Mouse (Mus musculus): Measurements from ENCODE around the gene Cnpy3.

The Cnpy3 gene

DNA sequence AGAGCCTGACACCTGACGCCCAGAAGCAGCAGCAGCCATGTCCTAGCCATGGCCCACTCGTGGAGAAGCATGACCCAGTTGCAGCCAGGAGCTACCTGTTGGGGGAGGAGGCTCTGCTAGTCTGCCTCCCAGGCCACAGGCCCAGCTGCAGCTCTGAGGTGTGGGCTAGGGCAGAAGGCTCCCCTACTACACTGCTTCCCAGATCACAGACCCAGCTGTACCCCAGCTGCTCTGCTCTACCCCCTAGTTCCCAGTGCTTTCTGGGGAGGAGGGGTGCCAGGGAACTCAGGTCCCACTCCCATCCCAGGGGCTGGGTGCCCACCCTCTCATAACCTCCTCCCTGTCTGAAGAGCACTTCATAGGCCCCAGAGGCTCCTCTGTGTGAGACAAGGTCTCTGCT, 11.5 kb upstream of the Cnpy3 start, which contains the start of gene Ptcra:
TSS of gene Ptcra (minus strand) at position 169 of the 400 bp plus-strand sequence.
- no peak for DNase-seq (ENCODE audit: low spot score)

GRCm38 (mm10) chr17:46758753-46759152, 6.7 kb upstream of the Cnpy3 start:
- no peak for DNase-seq (ENCODE audit: low spot score)

DNA sequence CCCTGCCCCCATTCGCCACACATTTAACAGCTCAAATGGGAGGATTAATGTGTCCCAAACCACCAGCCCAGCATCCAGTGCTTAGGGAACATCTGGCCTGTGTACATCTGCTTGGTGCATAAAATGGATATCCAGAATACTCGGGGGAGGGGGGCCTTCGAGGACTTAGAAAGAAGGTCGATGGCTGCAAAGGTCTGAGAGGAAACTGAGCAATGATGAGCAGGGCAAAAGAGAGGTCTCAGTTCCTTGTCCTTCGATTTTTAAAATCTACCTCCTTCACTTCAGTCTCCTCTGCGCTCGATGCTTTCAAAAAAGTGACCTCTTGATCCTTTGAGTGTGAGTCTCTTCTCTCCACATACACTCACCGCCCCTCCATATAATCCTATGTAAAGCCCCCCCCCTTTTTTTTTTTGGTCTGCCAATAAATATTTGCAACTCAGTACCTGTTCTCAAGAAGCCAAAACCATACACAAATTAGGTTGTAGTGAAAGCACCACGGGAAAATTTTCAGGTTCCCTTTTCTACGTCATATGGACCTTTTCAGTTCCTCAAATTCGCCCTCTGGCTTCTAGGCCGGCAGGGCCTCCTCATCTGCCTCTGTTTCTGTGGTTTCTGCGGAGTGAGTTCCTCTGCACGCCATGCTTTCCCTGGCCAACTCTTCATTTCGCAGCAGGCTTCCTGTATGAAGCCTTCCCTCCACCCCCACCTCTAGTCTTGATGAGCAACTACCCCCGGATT, 789 bp downstream of the Cnpy3 start:
- DNase-seq (ENCODE audit: low spot score), result peak; percentile 61

DNA sequence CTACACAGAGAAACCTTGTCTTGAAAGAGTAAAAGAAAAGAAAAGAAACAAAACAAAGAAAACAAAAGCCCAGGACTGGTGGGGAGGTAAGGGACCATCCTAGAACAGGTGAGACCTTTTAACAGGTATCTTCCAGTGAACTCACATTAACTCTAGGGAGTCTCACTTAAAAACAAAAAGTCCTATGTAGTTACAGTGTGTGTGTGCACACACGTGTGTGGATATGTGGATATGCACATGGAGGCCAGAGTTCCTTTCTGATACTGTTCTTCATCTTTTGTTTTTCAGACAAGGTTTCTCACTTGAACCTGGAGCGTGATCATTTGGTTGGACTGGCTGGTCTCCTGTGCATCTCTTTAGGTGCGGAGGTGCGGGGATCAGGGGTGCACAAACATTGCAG, 1.4 kb downstream of the Cnpy3 start:
- no peak for DNase-seq (ENCODE audit: low spot score)

DNA sequence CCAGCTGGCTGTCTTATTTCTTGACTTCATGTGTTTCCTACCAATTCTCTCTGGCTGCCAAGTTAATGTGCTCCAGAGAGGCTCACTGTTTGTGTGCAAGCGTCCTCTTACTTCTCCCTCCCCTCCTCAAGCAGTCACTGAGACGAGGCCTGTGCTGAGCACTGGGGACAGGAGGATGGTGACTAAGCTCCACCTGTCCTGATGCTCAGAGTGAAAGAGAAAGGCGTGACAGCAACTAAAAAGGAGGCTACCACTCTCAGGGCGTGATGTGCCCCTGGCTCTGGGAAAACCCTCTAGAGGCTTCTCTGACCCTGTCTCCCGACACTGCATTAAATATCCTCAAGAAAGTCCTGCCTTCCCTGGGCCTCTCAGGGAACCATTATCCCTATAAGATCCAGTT, 2.7 kb downstream of the Cnpy3 start:
- DNase-seq (ENCODE audit: low spot score), result no peak

DNA sequence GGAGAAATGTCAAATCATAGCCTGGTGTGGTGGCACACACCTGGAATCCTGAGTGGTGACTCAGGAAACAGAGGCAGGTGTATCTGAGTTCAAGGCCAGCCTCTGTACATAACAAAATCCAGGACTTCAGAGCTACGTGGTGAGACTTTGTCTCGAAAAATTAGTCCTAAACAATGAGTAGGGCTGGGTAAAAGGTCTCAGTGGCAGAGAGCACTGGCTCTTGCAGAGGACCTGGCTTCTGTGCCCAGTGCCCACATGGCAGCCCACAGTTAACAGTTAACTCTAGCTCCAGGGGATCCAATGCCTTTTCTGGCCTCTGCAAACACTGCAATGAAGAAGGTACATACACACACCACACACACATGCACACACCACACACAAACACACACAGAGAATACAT, 4.2 kb downstream of the Cnpy3 start:
- no peak for DNase-seq (ENCODE audit: low spot score)

DNA sequence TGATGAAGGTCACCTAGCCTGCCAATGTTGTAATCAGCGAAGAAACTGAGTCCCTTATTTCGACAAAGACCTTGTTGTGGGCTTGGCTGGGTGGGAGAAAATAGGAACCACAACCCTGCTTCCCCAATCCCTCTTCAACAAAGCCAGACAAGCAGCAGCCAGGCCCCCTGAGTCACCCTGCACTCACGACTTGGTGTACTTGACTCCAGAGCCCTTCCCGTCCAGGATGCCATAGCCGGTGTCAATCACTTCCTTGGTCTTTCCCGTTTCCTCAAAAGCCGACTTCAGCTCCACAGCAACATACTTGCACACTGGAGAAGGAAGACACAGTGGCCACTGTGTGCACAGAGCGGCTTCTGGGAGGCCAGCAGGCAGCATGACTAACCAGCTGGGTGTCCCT, 4.8 kb downstream of the Cnpy3 start:
- DNase-seq (ENCODE audit: low spot score), result no peak

- no peak for DNase-seq (ENCODE audit: low spot score)
Measured at GRCm38 (mm10) chr17:46745506-46745905, 6.5 kb downstream of the Cnpy3 start.

GRCm38 (mm10) chr17:46742986-46743385, 9.0 kb downstream of the Cnpy3 start:
- no peak for DNase-seq (ENCODE audit: low spot score)

DNA sequence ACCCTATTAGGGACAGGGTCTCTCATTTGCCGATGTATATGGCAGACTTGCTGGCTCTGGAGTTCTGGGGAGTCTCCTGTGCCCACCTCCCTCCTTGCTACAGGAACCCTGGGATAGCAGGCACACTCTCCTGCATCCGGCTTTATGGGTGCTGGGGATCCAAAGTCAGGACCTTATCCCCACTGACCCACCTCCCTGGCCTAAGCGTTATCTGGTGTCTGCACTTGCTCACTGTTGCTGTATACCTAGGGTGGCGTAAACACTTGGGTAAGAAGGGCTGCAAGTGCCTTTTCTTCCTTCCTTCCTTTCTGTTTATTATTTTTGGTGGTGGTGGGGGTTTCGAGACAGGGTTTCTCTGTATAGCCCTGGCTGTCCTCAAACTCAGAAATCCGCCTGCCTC, 10.7 kb downstream of the Cnpy3 start:
- DNase-seq (ENCODE audit: low spot score), result no peak

- no peak for DNase-seq (ENCODE audit: low spot score)
Measured at GRCm38 (mm10) chr17:46736160-46736559, 15.9 kb downstream of the Cnpy3 start.

GRCm38 (mm10) chr17:46735287-46735686, 16.7 kb downstream of the Cnpy3 start:
- DNase-seq (ENCODE audit: low spot score), result no peak

DNA sequence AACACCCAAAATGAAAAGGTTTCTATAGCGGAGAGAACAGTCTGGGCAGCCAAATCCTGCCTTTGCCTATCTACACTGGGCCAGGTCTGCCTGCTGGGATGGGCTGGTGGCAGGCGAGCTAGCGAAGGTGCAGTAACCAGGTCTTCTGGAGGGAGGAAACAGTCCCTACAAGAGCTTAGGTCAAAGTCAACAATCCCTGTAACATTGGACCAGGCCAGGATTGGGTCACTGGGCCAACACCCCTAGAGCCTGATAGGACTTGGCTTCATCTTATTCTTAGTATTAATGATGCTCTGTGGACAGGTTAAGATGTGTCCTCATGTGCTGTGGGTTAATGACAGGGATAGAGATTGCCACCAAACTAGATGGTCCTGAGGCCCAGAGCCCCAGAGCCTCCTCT, 18.0 kb downstream of the Cnpy3 start:
- no peak for DNase-seq (ENCODE audit: low spot score)

DNA sequence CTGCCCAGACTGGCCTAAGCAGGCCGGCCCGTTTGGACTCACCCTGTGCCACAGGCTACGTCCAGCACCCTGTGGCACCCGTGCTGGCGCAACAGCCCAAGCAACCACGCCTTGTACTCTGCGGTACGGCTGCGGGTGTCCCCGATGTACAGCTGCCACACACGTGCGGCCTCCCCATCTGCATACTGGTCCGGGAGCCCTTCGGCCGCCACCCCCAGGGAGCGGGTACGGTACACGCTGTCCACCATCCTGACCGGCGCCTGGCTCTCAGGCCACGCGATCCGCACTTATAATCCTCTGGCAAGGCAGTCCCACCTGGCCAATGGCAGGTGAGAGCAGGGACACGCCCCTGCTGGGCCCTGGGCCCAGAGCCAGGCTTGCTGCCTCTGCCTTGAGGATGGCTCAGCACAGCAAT, 23.1 kb downstream of the Cnpy3 start, which contains the start of gene Gnmt:
TSS of gene Gnmt (minus strand) at position 265 of the 415 bp plus-strand sequence.
- no peak for DNase-seq (ENCODE audit: low spot score)

DNA sequence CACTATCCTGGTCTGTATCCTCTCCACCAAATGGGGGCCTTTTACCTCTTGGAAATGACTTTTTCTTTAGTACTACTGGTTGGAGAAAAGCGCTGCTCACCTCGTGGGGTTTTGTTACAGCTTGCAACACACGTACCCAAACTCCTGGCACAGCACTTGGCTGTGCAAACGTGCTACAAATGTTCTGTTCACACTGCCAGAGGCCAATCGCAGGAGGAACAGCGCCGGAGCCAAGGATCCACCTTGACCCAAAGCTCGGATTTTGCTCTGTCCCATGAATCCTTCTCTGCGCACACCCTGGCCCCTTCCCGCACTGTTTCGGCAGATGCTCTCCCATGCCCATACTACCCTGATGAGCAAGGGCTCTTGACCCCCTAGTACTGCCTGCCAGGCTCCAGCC, 23.5 kb downstream of the Cnpy3 start:
- no peak for DNase-seq (ENCODE audit: low spot score)

- DNase-seq (ENCODE audit: low spot score), result no peak
Measured at GRCm38 (mm10) chr17:46728021-46728420, 24.0 kb downstream of the Cnpy3 start.

GRCm38 (mm10) chr17:46727271-46727670, 24.7 kb downstream of the Cnpy3 start:
- no peak for DNase-seq (ENCODE audit: low spot score)

- DNase-seq (ENCODE audit: low spot score), result no peak
Measured at GRCm38 (mm10) chr17:46725731-46726645, 26.0 kb downstream of the Cnpy3 start.

- no peak for DNase-seq (ENCODE audit: low spot score)
Measured at GRCm38 (mm10) chr17:46725273-46725672, 26.7 kb downstream of the Cnpy3 start.

DNA sequence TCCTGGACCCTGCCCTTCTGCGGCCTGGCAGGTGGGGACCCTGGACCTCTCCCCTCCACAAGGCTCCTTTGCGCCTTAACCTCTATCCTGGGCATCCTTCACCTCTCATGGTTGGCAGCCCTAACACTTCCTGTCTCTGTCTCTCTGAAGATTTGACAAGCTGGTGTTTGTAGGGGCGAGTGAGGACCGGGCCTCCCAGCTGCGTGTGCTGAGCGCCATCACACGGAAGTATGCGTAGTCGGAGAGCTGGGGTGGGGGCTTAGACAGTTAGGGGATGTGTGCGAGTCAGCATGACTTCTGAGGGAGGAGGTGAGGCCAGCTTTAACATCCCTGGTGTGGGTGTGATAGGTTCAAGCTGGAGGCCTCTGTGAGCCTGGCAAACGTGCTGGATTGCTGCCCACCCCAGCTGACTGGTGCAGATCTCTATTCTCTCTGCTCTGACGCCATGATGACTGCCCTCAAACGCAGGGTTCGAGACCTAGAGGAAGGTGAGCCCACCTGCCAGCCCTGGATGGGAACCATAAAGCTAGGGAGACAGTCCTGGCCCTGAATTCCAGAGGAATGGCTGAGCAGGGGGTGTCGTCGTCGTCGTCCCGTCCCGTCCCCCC, 27.4 kb downstream of the Cnpy3 start:
- no peak for DNase-seq (ENCODE audit: low spot score)

GRCm38 (mm10) chr17:46721077-46721476, 30.9 kb downstream of the Cnpy3 start:
- DNase-seq (ENCODE audit: low spot score), result no peak

- DNase-seq (ENCODE audit: low spot score), result no peak
Measured at GRCm38 (mm10) chr17:46714756-46715481, 37.1 kb downstream of the Cnpy3 start.
